Mouse (Mus musculus): ENCODE results near the gene Scarf2.

Gene Scarf2

DNA sequence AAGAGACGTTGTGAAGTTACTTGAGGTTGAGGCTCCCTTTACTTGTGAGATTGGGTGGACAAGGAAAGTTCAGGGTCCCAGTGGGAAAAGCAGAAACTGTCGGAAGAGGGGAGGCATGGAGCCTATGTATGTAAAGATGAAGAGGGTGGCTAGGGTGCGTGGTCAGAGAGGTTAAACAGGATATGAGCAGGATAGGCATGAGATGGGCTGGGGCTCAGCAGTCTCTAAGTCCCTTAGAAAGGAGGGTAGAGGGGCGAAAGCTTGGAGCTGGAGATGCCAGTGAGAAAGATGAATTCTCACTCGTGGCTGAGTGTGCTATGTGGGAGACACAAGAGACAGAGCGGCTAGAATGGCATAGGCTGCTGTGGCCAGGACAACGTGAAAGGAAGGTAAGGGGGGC, 35.7 kb downstream of the Scarf2 start, which contains the start of gene B830017H08Rik:
Gene B830017H08Rik, plus strand, starts transcription at position 301 of the 400 bp plus-strand sequence.
- no peak for DNase-seq

DNA sequence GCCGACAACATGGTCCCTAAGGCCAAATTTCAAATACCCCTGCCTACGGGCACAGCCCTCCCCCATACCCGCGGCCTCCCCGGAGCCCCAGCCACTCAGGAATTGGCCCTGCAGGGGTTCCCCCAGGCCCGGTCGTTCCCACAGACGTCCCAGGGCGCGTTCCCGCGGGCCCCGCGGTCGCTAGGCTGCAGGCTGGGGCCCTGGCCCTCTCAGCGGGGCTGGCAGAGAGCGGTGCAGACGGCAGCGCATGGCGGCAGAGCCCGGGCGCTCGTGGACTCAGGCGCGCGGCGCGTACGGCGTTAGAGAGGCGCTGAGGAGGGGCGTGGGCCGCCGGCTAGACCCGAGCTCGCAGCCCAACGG, 36.2 kb downstream of the Scarf2 start:
- no peak for DNase-seq

DNA sequence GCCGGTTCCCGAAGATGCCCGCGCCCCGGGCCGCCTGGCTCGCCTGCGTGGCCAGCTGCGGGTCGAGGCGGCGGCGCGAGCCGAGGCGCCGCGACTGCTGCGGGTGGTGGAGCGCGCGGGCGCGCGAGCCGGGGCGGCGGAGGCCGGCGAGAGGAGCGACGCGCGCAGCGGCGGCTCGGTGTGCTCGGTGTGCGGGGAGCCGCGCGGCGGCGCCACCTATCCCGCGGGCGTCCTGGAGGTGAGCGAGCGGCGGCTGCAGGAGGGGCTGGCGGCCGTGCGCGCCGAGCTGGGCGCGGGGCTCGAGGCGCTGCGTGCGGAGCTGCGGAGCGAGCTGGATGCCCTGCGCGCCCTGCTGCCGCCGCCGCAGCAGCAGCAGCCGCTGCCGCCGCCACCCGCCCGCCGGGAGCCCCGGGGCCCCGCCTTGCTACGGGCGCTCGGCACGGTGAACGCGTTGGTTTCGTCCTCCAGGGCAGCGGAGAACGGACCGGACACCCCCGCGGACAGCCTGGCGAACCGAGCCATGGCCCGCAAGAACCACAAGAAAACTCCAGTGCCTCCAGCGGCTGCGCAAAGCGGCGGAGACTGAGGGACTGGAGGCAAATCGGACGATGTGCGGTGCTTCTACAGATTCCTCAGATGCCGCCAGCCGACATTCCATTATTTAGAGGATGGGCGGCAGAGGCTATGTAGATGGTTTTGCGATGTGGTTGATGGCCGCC, 36.8 kb downstream of the Scarf2 start:
- no peak for DNase-seq

DNA sequence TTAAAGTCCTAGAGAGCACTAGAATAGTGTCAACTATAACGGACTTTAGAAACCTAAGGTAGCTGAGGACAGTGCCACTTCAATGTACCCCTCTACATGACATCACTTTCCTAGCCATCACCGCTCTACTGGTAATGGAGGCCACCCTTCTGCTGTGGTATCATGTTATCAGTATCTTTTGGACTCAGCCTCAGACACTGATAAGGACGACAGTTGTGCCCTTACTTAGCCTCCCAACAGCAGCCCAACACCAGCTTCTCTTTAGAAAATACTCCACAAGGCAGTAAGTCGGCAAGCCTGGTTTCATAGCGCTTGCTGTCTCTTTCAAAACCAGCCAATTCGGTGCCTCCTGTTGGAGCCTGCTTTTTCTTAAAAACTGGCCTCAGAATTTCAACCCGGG, 37.5 kb downstream of the Scarf2 start:
- no peak for DNase-seq

DNA sequence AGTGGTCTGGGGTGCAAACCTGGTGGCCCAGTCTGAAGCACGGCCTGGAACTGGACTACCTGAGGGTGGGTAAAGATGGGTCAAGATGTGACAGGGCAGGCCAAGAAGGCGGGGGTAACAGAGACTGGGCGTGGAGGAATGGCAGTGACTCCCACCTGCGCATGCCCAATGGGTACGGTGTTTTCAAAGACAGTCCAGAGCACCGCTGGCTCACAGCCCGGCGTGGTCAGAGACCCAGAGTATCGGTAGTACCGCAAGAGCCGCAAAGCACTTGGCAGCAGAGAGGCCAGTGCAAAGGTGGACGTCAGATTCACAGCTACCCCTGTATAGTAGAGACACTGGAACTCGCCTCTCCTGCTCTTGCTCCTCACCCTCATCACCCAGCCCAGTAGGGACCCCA, 38.4 kb downstream of the Scarf2 start:
- no peak for DNase-seq

DNA sequence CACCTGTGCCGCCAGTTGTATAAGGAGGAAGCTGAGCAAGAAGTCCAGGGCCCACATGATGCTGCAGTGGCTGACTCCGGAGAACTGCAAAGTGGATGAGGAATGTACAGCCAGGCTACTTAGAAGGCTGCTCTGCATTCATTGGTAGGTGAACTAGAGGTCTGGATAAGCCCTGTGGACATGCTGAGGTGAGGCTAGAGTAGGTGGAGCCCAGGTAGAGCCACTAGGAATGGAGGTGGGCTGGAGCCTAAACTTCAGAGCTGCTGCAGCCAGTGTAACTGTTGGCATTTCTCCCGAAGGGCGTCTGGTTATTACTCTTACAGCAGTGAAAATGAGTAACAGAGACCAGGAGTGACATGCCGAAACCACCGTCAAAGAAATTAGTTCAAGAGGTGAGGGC, 41.0 kb downstream of the Scarf2 start, which contains the start of gene Car15:
Gene Car15, minus strand, starts transcription at position 314 of the 400 bp plus-strand sequence.
- DNase-seq = no peak

DNA sequence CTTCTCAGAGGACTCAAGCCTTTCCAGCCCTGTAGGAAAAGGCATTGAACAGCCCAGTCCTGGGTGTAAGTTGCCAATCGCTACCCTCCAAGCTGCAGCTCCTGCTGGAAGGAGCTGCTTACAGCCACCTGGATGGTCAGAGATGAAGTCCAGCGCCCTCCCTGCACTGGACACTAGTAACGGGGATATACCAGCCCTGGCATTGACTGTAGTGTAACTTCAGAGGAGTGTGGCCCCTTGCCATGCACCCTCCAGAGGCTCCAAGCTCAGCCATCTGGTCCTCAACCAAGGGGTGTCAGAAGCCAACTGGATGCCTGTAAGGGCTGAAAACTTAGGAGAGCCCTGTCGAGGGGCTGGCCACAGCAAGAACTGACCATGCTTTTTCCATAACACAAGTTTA, 42.9 kb downstream of the Scarf2 start:
- no peak for DNase-seq

DNA sequence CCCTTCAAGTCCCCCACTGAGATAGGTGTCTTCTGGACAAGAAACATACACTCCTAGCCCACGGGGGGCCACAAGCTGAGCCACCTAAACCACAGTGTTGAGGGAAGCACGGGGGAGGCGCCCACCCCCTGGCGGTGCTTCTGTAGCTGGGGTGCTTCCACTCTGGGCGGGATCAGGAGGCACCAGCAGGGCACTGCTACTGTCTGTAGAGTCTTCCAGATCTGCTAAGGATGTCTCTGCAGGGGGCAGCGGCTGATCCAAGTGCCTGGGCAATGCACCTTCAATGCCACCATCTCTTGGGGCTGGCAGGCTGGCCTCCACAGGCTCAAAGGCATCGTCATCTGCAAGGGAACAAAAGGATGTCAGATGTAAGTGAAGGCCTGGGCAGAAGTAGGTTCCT, 45.4 kb downstream of the Scarf2 start:
- no peak for DNase-seq

DNA sequence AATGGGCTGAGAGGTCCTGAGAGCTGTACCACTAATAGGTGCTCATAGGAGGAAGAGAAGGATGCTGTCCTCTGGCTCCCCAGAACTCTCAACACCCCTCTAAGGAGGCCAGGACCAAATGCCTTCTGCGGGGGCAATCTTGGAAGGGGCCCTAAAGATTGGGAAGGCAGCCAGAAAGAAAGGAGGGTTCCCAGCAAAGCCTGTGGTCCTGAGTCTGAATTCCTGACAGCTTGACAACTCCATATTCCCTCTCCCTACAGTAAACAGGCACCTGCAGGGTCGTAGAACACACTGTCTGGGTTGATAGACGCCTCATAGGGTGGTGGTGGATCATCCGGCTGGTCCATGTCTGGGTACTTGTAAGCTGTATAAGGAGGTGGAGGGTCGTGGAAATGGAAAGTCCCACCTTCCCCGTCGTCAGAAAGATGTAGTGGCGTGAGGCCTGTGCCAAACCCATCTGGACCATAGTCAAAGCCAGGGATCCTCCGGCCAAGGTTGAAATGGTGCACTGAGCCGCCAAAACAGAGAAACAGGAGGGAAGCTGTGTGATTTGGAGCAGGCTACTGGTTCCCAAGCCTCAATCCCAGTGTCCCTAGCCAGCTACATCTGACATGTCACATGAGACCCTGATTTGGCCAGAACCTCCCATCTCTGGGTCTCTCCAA, 46.8 kb downstream of the Scarf2 start:
- no peak for DNase-seq

DNA sequence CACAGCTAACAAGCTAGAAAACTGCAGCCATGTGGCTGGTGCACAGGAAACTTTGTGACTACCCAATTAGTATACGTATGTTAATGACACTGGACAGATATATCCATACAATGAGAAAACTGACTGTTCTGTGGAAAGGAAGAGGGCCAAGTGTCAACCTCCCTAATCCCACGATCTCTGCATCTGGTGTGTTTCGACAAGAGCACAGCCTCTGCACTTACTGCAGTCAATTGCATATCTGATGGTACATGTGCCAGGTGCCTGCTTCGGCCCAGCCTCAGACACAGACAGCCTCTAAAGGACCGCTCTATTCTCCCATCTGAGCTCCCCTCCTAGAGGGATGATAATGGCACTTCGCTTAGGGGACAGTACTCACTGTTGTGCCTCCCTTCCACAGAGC, 51.3 kb downstream of the Scarf2 start:
- DNase-seq = no peak

DNA sequence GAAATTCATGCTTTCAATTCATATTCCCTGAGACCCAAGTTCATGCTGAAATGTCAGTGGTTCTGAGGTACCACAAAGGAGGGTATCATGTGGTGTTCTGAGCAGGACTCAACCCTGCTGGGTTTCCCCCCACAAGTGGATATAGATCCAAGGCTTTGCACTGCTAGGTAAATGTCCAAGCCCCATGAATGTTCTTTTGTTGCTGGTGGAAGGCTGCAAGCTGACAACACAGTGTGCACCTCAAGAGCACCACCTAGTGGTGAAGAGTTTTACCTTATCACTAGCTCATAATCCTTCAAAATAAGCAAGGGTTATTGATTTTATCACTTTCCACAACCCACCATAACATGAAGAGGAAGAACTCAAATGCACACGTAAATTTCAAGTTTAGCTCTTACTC, 51.8 kb downstream of the Scarf2 start:
- DNase-seq = peak; percentile 43 to 46

DNA sequence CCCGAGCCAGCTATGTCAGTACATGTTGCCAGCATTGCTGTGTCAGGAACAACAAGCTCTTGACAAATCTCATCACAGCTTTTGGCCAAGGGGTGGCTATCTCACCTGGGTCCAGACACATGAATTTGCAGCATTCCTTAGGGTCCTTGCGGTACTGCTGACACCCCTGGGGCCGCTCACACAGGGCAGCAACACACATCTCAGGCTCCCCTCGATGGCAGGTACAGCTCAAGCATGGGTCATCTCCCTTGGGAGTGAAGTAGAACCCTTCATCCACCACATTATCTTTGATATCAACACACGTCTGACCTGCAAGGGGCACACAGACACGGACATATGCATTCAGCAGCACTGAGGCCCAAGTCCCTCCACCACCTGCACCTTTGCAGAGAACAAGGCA, 52.4 kb downstream of the Scarf2 start:
- no peak for DNase-seq

DNA sequence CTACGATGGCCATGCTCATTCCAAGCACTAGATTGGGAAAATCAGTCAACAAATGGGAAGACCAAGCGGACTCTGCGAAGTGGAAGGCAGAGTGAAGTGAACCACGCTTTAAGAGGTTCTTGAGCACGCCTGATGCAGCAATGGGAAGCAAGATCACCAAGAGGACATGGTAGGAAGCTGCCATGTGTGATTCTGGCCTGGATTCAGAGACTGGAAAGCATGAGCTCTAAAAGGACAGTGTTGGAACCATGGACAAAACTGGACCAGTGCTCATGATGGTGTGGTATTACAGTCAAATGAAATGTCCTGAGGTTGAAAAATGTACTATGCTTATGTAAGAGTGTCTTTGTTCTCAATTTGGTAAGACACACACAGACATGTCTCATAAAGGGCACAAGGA, 54.2 kb downstream of the Scarf2 start:
- no peak for DNase-seq

DNA sequence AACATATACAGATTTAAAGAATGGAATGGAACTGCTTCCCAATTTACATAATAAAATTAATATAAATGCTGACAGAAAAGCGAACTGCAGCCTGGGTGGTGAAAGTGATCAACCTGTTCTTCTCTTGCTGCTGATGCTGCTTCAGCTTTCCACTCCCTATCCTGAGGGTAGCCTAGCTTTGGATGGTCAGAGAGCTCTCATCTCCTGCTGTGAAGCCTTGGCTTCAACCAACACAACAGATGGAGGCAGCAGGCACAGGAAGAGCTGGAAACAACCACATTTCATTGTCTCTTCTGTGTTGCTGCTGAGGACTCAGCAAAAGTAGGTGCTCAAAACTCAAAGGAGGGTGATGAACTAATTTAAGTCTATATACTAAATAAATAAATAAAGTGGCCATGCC, 54.8 kb downstream of the Scarf2 start:
- no peak for DNase-seq

DNA sequence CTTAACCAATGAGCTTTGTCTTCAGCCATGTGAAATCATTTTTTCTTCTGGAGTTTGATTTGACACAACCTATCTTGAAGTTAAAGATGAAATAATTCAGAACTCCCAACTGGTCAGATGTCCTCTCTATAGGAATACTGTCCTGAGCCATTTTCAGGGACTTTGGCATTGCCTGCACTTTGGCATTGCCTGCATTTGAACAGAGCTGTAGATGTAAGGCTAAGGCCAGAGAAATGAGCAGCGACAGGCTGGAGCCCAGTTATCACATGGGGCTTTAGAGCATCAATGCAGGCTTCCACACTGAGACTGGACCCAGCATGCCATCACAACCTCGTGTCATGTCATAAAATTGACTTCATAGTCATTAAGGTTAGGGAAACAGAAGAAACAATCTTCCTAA, 56.2 kb downstream of the Scarf2 start:
- DNase-seq = no peak

DNA sequence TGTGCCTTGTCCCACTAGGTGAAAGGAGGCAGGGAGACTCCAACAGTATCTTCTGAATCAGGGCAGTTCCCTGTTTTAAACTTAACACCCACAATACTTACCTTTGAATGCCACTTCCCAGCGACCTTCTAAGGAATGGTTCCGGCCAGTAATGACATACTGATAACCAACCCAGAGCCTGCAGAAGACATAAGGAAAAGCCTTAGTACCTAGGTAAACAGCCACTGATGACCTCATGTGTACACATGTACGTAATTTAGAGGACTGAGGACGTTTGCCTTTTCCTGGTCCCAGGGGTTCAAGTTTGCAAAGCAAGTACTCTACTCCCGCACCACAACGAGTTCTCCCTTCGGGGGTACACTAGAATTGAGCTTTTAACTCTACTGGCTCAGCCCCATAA, 60.1 kb downstream of the Scarf2 start:
- DNase-seq = no peak
